Mouse (Mus musculus) C2C12 (cell line): ENCODE measurements around the gene Wdr63. TPM values are rescaled to one million over a fixed set of nuclear protein-coding genes. Genes with fewer than 3 reads are reported as not detected.
A peak's percentile ranks its signal among the peaks of the same experiment; 100 is the strongest.

Source experiments
- H3K27me3 ChIP-seq: one replicate; pipeline ENCODE4 v1.6.1; 2011; ENCODE audit not compliant: control insufficient read depth, insufficient read depth, insufficient read length
- H3K36me3 ChIP-seq: one replicate; pipeline ENCODE4 v1.6.1; 2011; ENCODE audit not compliant: control insufficient read depth, insufficient read depth
- H3K4me3 ChIP-seq: one replicate; pipeline ENCODE4 v1.5.1; 2011; ENCODE audit warnings: mild to moderate bottlenecking, control low read depth; ENCODE audit not compliant: poor library complexity, insufficient read depth, severe bottlenecking
- H3K79me2 ChIP-seq: one replicate; pipeline ENCODE4 v1.6.1; 2011; ENCODE audit not compliant: control insufficient read depth, insufficient read depth
- H3K79me3 ChIP-seq: one replicate; pipeline ENCODE4 v1.6.1; 2011; ENCODE audit warnings: low read depth, control low read depth
- H3ac ChIP-seq: one replicate; pipeline ENCODE3; 2011; ENCODE audit warnings: low read depth; ENCODE audit not compliant: control insufficient read depth, insufficient read length
- CEBPB ChIP-seq: IDR thresholded peaks from one replicate; pipeline ENCODE4 v1.6.1; 2011; ENCODE audit warnings: low read depth, mild to moderate bottlenecking, control low read depth, moderate library complexity
- CTCF ChIP-seq: IDR thresholded peaks from one replicate; pipeline ENCODE4 v1.5.1; 2011; ENCODE audit not compliant: control insufficient read depth, insufficient read depth, insufficient read length
- FOSL1 ChIP-seq: IDR thresholded peaks from one replicate; pipeline ENCODE4 v1.8.0; 2011; ENCODE audit warnings: mild to moderate bottlenecking, low read length; ENCODE audit not compliant: poor library complexity, insufficient read depth, severe bottlenecking
- MAX ChIP-seq: IDR thresholded peaks from one replicate; pipeline ENCODE4 v1.6.1; 2011; ENCODE audit warnings: mild to moderate bottlenecking, control low read depth
- MYOD1 ChIP-seq: IDR thresholded peaks from one replicate; pipeline ENCODE4 v1.6.1; 2011; ENCODE audit warnings: low read depth; ENCODE audit not compliant: control insufficient read depth, insufficient read length
- MYOG ChIP-seq: IDR thresholded peaks from one replicate; pipeline ENCODE4 v1.6.1; 2011; ENCODE audit not compliant: control insufficient read depth, insufficient read length; ENCODE audit errors: extremely low read depth
- USF1 ChIP-seq: IDR thresholded peaks from one replicate; pipeline ENCODE4 v1.6.1; 2011; ENCODE audit warnings: low read depth, mild to moderate bottlenecking, control low read depth, moderate library complexity
- polyA plus RNA-seq: library from polyadenylated mRNA; unstranded; fragments of >200 nt; fragmentation: generic; extraction: Trizol; gene quantifications from one replicate; pipeline ENCODE4 v1.2.1, GENCODE M21; 2012; ENCODE audit warnings: missing spikeins

The Wdr63 gene
- polyA plus RNA-seq, 1 experiment = 0.43 TPM

- Histone ChIP-seq H3K27me3 (no peaks in the 10 kb centered on the region), H3ac (no peak within 1 kb of the TSS), H3K79me3 (no peaks in the 10 kb centered on the region), H3K36me3 (no peaks in the 10 kb centered on the region), H3K79me2 (no peaks in the 10 kb centered on the region), H3K4me3 (no peak within 1 kb of the TSS)
- TF ChIP-seq MYOG = no peak
- no peak for TF ChIP-seq MYOD1
Observed at GRCm38 (mm10) chr3:146117258-146117996, 9.5 kb upstream of the Wdr63 start, which contains the start of gene Mcoln3. Gene Mcoln3 (plus strand): TSS chr3:146117450.

GRCm38 (mm10) chr3:146110916-146111315 lies 3.0 kb upstream of the Wdr63 start:
- Histone ChIP-seq H3K4me3 (no peak overlapping the region), H3K79me2 (no peaks in the 10 kb centered on the region), H3K27me3 (no peaks in the 10 kb centered on the region), H3K79me3 (no peaks in the 10 kb centered on the region), H3ac (no peak overlapping the region), H3K36me3 (no peaks in the 10 kb centered on the region)
- TF ChIP-seq MYOD1 (no peak), USF1 (no peak)

- Histone ChIP-seq H3K36me3 (no peaks in the 10 kb centered on the region), H3ac (no peak overlapping the region)
Observed at GRCm38 (mm10) chr3:146110358-146110757, 2.4 kb upstream of the Wdr63 start.

GRCm38 (mm10) chr3:146108945-146109344 lies 1.0 kb upstream of the Wdr63 start:
- Histone ChIP-seq H3K79me3 (no peaks in the 10 kb centered on the region), H3K36me3 (no peaks in the 10 kb centered on the region), H3K79me2 (no peaks in the 10 kb centered on the region), H3ac (no peak overlapping the region), H3K4me3 (no peak overlapping the region), H3K27me3 (no peaks in the 10 kb centered on the region)
- no peak for TF ChIP-seq MYOG
- TF ChIP-seq USF1 = no peak
- TF ChIP-seq CTCF = no peak
- no peak for TF ChIP-seq MYOD1
- TF ChIP-seq MAX = no peak
- TF ChIP-seq CEBPB = no peak
- TF ChIP-seq FOSL1 = no peak

More at GRCm38 (mm10) chr3:146110358-146110757, 2.4 kb upstream of the Wdr63 start:
- Histone ChIP-seq H3K27me3 (no peaks in the 10 kb centered on the region), H3K79me2 (no peaks in the 10 kb centered on the region), H3K4me3 (no peak overlapping the region), H3K79me3 (no peaks in the 10 kb centered on the region)
- TF ChIP-seq USF1 = no peak
- no peak for TF ChIP-seq FOSL1
- TF ChIP-seq CTCF = no peak
- no peak for TF ChIP-seq MYOG
- TF ChIP-seq MYOD1 = no peak

DNA sequence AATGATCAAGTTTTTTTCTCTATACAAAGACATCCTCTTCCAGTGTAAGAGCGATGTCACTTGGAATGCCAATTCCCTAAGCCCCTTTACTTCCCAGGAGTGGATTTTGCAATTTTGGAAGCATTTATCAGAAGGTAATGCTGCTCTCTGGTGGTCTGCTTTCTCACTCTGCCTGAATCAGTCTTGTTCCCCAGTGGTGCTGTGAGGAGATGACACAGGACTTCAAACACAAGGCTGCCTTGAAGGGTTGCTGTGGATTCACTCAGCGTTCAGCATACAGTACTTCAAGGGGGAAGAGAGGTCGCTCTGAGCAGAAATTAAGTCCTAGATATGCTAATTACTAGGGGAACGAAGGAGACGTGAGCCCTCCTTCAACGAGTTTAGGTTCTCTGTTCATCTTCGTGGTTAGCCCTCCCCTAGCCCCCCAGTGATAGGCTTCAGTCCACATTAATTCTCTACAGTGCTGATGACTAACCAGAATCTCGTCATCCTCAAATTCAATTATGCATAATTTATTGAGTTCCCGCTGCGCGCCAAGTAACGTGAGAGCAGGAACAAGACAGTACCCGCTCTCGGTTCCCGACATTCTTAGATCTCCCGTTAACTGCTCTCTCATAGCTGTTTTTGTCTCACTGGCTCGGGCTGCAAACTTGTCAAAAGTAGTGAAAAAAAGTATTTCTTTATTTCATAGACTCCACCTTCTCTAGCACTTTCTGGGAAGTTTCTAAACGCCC lies 647 bp downstream of the Wdr63 start:
- TF ChIP-seq CEBPB (no peak), USF1 (no peak), MAX (no peak), MYOD1 (no peak), FOSL1 (no peak), MYOG (no peak), CTCF (no peak)

GRCm38 (mm10) chr3:146102049-146102448 lies 5.9 kb downstream of the Wdr63 start:
- no peaks in the 10 kb centered on the region for H3K79me3 ChIP-seq
- H3ac ChIP-seq = no peak overlapping the region
- H3K79me2 ChIP-seq = no peaks in the 10 kb centered on the region
- no peaks in the 10 kb centered on the region for H3K27me3 ChIP-seq
- TF ChIP-seq CEBPB (no peak), MYOG (no peak), USF1 (no peak), MAX (no peak), MYOD1 (no peak), FOSL1 (no peak), CTCF (no peak)
- H3K4me3 ChIP-seq = no peak overlapping the region
- H3K36me3 ChIP-seq = no peaks in the 10 kb centered on the region

More for the DNA sequence above, 647 bp downstream of the Wdr63 start:
- no peaks in the 10 kb centered on the region for H3K79me2 ChIP-seq
- no peak overlapping the region for H3K4me3 ChIP-seq
- H3K27me3 ChIP-seq = no peaks in the 10 kb centered on the region
- no peaks in the 10 kb centered on the region for H3K79me3 ChIP-seq
- H3ac ChIP-seq = peak overlapping the region; percentile 30
- no peaks in the 10 kb centered on the region for H3K36me3 ChIP-seq
